Mouse (Mus musculus) T-helper 17 cell (primary cell): ENCODE results near the gene Foxp1.

Source experiments
- in situ Hi-C, 2 experiments: fragments of 300-600 bp; cut with MboI, MseI; formaldehyde crosslinking; loops; 1 replicate in 1 of 2; 2 replicates in 1 of 2; pipeline ENCODE4 v1.15.1; 2025; ENCODE audit warnings: high pct_unique_total_duplicates in 2 of 2

Foxp1 gene

GRCm38 (mm10) chr6:99368118-99368753, 154.3 kb downstream of the Foxp1 start:
- in situ Hi-C loops = loop anchor here in 1 of 2 experiments (25.0 kb wide), 1 partner anchor 269 kb away; no protein-coding TSS in a partner anchor

- in situ Hi-C loops = loop anchor here in 1 of 2 experiments (25.0 kb wide), 1 partner anchor 273 kb away; no protein-coding TSS in a partner anchor
Observed at GRCm38 (mm10) chr6:99364545-99364944, 158.0 kb downstream of the Foxp1 start.

- in situ Hi-C loops = loop anchor here in 1 of 2 experiments (25.0 kb wide), 1 partner anchor 277 kb away; no protein-coding TSS in a partner anchor
Observed at GRCm38 (mm10) chr6:99360581-99360980, 161.9 kb downstream of the Foxp1 start.

GRCm38 (mm10) chr6:99359765-99360499, 162.6 kb downstream of the Foxp1 start:
- in situ Hi-C loops = loop anchor here in 1 of 2 experiments (25.0 kb wide), 1 partner anchor 277 kb away; no protein-coding TSS in a partner anchor

GRCm38 (mm10) chr6:99359036-99359698, 163.4 kb downstream of the Foxp1 start:
- in situ Hi-C loops = loop anchor here in 1 of 2 experiments (25.0 kb wide), 1 partner anchor 278 kb away; no protein-coding TSS in a partner anchor

- in situ Hi-C loops = loop anchor here in 1 of 2 experiments (25.0 kb wide), 1 partner anchor 279 kb away; no protein-coding TSS in a partner anchor
Observed at GRCm38 (mm10) chr6:99357931-99358330, 164.6 kb downstream of the Foxp1 start.

- in situ Hi-C loops = loop anchor here in 1 of 2 experiments (25.0 kb wide), 1 partner anchor 283 kb away; no protein-coding TSS in a partner anchor
Observed at GRCm38 (mm10) chr6:99354338-99354737, 168.2 kb downstream of the Foxp1 start.

- in situ Hi-C loops = loop anchor here in 1 of 2 experiments (25.0 kb wide), 1 partner anchor 284 kb away; no protein-coding TSS in a partner anchor
Observed at GRCm38 (mm10) chr6:99353441-99353840, 169.1 kb downstream of the Foxp1 start.

- in situ Hi-C loops = loop anchor here in 1 of 2 experiments (25.0 kb wide), 1 partner anchor 287 kb away; no protein-coding TSS in a partner anchor
Observed at GRCm38 (mm10) chr6:99350566-99350965, 172.0 kb downstream of the Foxp1 start.

GRCm38 (mm10) chr6:99350156-99350555, 172.4 kb downstream of the Foxp1 start:
- in situ Hi-C loops = loop anchor here in 1 of 2 experiments (25.0 kb wide), 1 partner anchor 287 kb away; no protein-coding TSS in a partner anchor

GRCm38 (mm10) chr6:99347836-99348235, 174.7 kb downstream of the Foxp1 start:
- in situ Hi-C loops = no loop called here

GRCm38 (mm10) chr6:99344966-99345365, 177.6 kb downstream of the Foxp1 start:
- in situ Hi-C loops = loop anchor here in 1 of 2 experiments (5.0 kb wide), 1 partner anchor 77 kb away; no protein-coding TSS in a partner anchor

GRCm38 (mm10) chr6:99344357-99344756, 178.2 kb downstream of the Foxp1 start:
- in situ Hi-C loops = loop anchor here in 1 of 2 experiments (5.0 kb wide), 1 partner anchor 78 kb away; no protein-coding TSS in a partner anchor

- in situ Hi-C loops = loop anchor here in 1 of 2 experiments (5.0 kb wide), 1 partner anchor 78 kb away; no protein-coding TSS in a partner anchor
Observed at GRCm38 (mm10) chr6:99343815-99344214, 178.7 kb downstream of the Foxp1 start.

GRCm38 (mm10) chr6:99342416-99342815, 180.1 kb downstream of the Foxp1 start:
- in situ Hi-C loops = loop anchor here in 1 of 2 experiments (5.0 kb wide), 1 partner anchor 80 kb away; no protein-coding TSS in a partner anchor

GRCm38 (mm10) chr6:99340902-99341301, 181.6 kb downstream of the Foxp1 start:
- in situ Hi-C loops = loop anchor here in 1 of 2 experiments (5.0 kb wide), 1 partner anchor 81 kb away; no protein-coding TSS in a partner anchor

GRCm38 (mm10) chr6:99339986-99340721, 182.4 kb downstream of the Foxp1 start:
- in situ Hi-C loops = loop anchor here in 1 of 2 experiments (5.0 kb wide), 1 partner anchor 82 kb away; no protein-coding TSS in a partner anchor

GRCm38 (mm10) chr6:99339343-99339620, 183.2 kb downstream of the Foxp1 start:
- in situ Hi-C loops = no loop called here

GRCm38 (mm10) chr6:99338593-99339342, 183.8 kb downstream of the Foxp1 start:
- in situ Hi-C loops = no loop called here

GRCm38 (mm10) chr6:99338174-99338573, 184.3 kb downstream of the Foxp1 start:
- in situ Hi-C loops = no loop called here
